Mouse (Mus musculus): ENCODE results near the gene Rad9b. TPM values are rescaled to one million over a fixed set of nuclear protein-coding genes. Genes with fewer than 3 reads are reported as not detected.

Gene Rad9b
- polyA plus RNA-seq, 1 experiment from 2014 or later = 10.8 TPM

DNA sequence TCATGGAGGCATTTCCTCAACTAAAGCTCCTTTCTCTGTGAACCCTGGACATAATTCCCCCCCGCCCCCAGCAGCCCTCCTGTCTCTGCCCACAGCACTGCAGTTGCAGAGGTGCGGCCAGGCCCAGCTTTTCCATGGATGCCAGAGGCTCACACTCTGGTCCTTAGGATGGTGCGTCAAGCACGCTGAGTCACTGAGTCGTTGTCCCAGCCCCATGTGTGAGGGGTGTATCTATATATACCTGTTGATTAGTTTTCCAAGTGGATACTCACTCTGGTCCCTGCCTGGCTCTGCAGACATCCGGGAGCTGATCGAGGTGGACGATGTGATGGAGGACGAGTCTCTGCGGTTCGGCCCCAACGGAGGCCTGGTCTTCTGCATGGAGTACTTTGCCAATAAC lies 24.1 kb upstream of the Rad9b start:
- 94% methylated on average over 12 of the region's 12 CpGs for WGBS
- H3K4me2 ChIP-seq (ENCODE audit: low read depth, severe bottlenecking) = no peak overlapping the region
- no peak overlapping the region for H3K9ac ChIP-seq (ENCODE audit: low read length)
- H3K4me3 ChIP-seq (ENCODE audit: low read depth, low read length) = no peak overlapping the region
- no peak overlapping the region for H3K27ac ChIP-seq (replicated peaks; ENCODE audit: low read depth, low read length)
- no peak for ATAC-seq (ENCODE audit: insufficient number of reproducible peaks, low FRiP score, low TSS enrichment, low read depth)
- no peaks in the 10 kb centered on the region for H3K4me1 ChIP-seq (ENCODE audit: control insufficient read depth, insufficient read depth, low read length)
- H3K27me3 ChIP-seq (ENCODE audit: control insufficient read depth, insufficient read depth, low read length) = no peaks in the 10 kb centered on the region
- DNase-seq (ENCODE audit: low spot score) = no peak
- no peaks in the 10 kb centered on the region for H3K9me3 ChIP-seq (ENCODE audit: control insufficient read depth, low read length)
- peaks cover 28% of the 10 kb centered on the region for H3K36me3 ChIP-seq (ENCODE audit: control insufficient read depth, insufficient read depth, low read length)

DNA sequence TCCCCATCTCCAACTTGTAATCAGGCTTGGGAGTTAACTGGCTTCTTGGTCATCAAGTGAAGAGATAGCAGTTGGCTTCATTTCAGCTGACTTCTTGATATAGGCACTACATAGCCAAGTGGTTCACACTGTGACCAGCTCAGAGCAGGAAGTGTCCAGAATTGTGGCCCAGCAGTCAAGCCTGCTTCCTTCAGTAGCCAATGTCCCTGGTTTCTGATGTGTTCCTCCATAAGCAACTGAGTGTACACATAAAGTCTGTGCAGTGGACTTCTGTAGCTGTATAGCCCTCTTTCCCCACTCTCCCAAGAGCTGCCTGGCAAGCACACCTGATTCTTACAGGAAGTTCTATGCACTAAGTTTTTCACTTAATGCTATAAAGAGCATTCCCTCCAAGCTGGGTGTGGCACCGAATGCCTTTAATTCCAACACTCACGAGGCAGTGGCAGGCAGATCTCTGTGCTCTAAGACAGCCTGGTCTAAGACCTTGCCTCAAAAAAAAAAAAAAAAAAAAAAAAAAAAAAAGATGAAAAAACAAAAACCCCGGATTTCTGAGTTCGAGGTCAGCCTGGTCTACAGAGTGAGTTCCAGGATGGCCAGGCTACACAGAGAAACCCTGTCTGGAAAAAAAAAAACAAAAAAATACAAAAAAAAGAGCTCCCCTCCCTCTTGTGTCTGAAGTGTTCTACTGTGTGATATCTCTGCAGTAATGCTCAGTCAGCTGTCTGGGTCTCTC lies 23.2 kb upstream of the Rad9b start:
- no peak for ATAC-seq (ENCODE audit: insufficient number of reproducible peaks, low FRiP score, low TSS enrichment, low read depth)
- no peak overlapping the region for H3K4me2 ChIP-seq (ENCODE audit: low read depth, severe bottlenecking)
- no peaks in the 10 kb centered on the region for H3K4me1 ChIP-seq (ENCODE audit: control insufficient read depth, insufficient read depth, low read length)
- WGBS = 96% methylated on average over 4 of the region's 4 CpGs
- peaks cover 25% of the 10 kb centered on the region for H3K36me3 ChIP-seq (ENCODE audit: control insufficient read depth, insufficient read depth, low read length)
- no peaks in the 10 kb centered on the region for H3K9me3 ChIP-seq (ENCODE audit: control insufficient read depth, low read length)
- H3K9ac ChIP-seq (ENCODE audit: low read length) = no peak overlapping the region
- H3K4me3 ChIP-seq (ENCODE audit: low read depth, low read length) = no peak overlapping the region
- H3K27me3 ChIP-seq (ENCODE audit: control insufficient read depth, insufficient read depth, low read length) = no peaks in the 10 kb centered on the region
- DNase-seq (ENCODE audit: low spot score) = no peak
- no peak overlapping the region for H3K27ac ChIP-seq (replicated peaks; ENCODE audit: low read depth, low read length)

DNA sequence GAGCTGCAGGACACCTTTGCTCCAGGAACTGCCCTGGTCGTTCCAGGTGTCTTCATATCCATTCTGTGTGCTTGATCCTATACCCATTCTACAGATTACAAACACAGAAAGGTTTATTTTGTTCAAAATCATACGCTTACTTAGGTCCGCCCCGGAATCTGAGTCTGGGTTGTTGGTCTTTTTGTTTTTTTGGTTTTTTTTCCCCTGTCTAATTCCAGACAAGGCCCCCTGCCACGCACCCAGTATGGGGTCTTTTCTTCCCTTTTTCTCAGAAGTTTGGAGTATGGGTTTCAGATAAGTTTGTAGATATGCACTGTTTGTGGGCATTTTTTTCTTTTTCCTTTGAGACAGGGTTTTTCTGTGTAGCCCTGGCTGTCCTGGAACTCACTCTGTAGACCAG lies 18.8 kb upstream of the Rad9b start:
- Histone ChIP-seq H3K9me3 (ENCODE audit: control insufficient read depth, low read length) (no peaks in the 10 kb centered on the region), H3K4me2 (ENCODE audit: low read depth, severe bottlenecking) (peak overlapping the region; percentile 30), H3K4me1 (ENCODE audit: control insufficient read depth, insufficient read depth, low read length) (no peaks in the 10 kb centered on the region), H3K27ac (replicated peaks; ENCODE audit: low read depth, low read length) (no peak overlapping the region), H3K4me3 (ENCODE audit: low read depth, low read length) (peak overlapping the region; percentile 64), H3K9ac (ENCODE audit: low read length) (peak overlapping the region; percentile 58), H3K27me3 (ENCODE audit: control insufficient read depth, insufficient read depth, low read length) (no peaks in the 10 kb centered on the region), H3K36me3 (ENCODE audit: control insufficient read depth, insufficient read depth, low read length) (peaks cover 7% of the 10 kb centered on the region; the same call in 1 of the 2 replicates)
- 8% methylated on average over 5 of the region's 5 CpGs for WGBS
- DNase-seq (ENCODE audit: low spot score) = no peak
- ATAC-seq (ENCODE audit: insufficient number of reproducible peaks, low FRiP score, low TSS enrichment, low read depth) = no peak

- H3K36me3 ChIP-seq (ENCODE audit: control insufficient read depth, insufficient read depth, low read length) = peaks cover 10% of the 10 kb centered on the region; the same call in 1 of the 2 replicates
- peak within 1 kb of the TSS; percentile 64 for H3K4me3 ChIP-seq (ENCODE audit: low read depth, low read length)
- no peaks in the 10 kb centered on the region for H3K27me3 ChIP-seq (ENCODE audit: control insufficient read depth, insufficient read depth, low read length)
- peak within 1 kb of the TSS; percentile 69 for H3K9ac ChIP-seq (ENCODE audit: low read length)
- WGBS = under 1% methylated on average over 53 of the region's 53 CpGs
- peak; percentile 100 for DNase-seq (ENCODE audit: low spot score)
- peak within 1 kb of the TSS; percentile 65 for H3K4me2 ChIP-seq (ENCODE audit: low read depth, severe bottlenecking)
- no peaks in the 10 kb centered on the region for H3K9me3 ChIP-seq (ENCODE audit: control insufficient read depth, low read length)
- H3K27ac ChIP-seq (replicated peaks; ENCODE audit: low read depth, low read length) = peak within 1 kb of the TSS; percentile 94
- ATAC-seq (ENCODE audit: insufficient number of reproducible peaks, low FRiP score, low TSS enrichment, low read depth) = peak; percentile 91
- H3K4me1 ChIP-seq (ENCODE audit: control insufficient read depth, insufficient read depth, low read length) = no peaks in the 10 kb centered on the region
Observed at GRCm38 (mm10) chr5:122372192-122372769, 18.2 kb upstream of the Rad9b start, which contains the start of gene Fam216a. Gene Fam216a, minus strand, starts transcription at chr5:122372364.

GRCm38 (mm10) chr5:122371591-122372191 lies 17.7 kb upstream of the Rad9b start, which contains the start of gene Gpn3:
Gene Gpn3, plus strand, starts transcription at chr5:122371876.
- DNase-seq (ENCODE audit: low spot score) = no peak
- Histone ChIP-seq H3K4me1 (ENCODE audit: control insufficient read depth, insufficient read depth, low read length) (no peaks in the 10 kb centered on the region), H3K9ac (ENCODE audit: low read length) (peak within 1 kb of the TSS; percentile 69), H3K4me2 (ENCODE audit: low read depth, severe bottlenecking) (peak within 1 kb of the TSS; percentile 65), H3K27ac (replicated peaks; ENCODE audit: low read depth, low read length) (peak within 1 kb of the TSS; percentile 94), H3K9me3 (ENCODE audit: control insufficient read depth, low read length) (no peaks in the 10 kb centered on the region), H3K4me3 (ENCODE audit: low read depth, low read length) (peak within 1 kb of the TSS; percentile 64), H3K36me3 (ENCODE audit: control insufficient read depth, insufficient read depth, low read length) (peaks cover 10% of the 10 kb centered on the region; the same call in 1 of the 2 replicates), H3K27me3 (ENCODE audit: control insufficient read depth, insufficient read depth, low read length) (no peaks in the 10 kb centered on the region)
- peak; percentile 65 for ATAC-seq (ENCODE audit: insufficient number of reproducible peaks, low FRiP score, low TSS enrichment, low read depth)
- 1% methylated on average over 22 of the region's 46 CpGs for WGBS

DNA sequence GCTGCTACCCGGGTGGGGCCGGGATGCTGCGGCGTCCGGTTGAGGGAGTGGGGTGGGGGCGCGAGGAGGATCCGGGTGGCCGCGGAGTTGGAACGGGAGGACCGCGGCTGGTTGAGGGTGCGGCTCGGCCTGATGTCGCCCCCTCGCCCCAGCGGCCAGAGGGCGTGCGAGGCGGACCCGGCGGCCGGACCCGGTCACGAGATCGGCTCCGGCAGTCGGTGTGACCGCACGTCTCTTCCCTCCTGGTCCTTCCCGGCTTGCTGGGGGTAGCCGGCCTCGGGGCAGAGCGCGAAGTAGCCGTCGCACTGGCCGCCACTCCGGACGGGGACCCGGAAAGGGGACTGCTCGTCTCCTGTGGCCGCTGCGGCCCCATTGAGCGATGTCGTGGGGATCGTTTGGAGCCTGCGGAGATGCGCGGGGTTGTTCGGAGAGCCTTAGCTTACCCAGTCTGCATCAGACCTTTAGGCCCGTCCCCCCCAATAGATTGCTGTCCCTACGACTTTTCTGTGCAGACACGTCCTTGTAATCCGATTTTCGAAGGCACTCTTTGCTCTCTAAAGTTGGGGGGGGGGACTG lies 547 bp upstream of the Rad9b start:
- H3K4me2 ChIP-seq (ENCODE audit: low read depth, severe bottlenecking) = peak overlapping the region; percentile 82
- WGBS = under 1% methylated on average over 54 of the region's 57 CpGs
- no peaks in the 10 kb centered on the region for H3K9me3 ChIP-seq (ENCODE audit: control insufficient read depth, low read length)
- H3K9ac ChIP-seq (ENCODE audit: low read length) = peak overlapping the region; percentile 47
- H3K27me3 ChIP-seq (ENCODE audit: control insufficient read depth, insufficient read depth, low read length) = no peaks in the 10 kb centered on the region
- no peaks in the 10 kb centered on the region for H3K36me3 ChIP-seq (ENCODE audit: control insufficient read depth, insufficient read depth, low read length)
- H3K27ac ChIP-seq (replicated peaks; ENCODE audit: low read depth, low read length) = no peak overlapping the region
- H3K4me1 ChIP-seq (ENCODE audit: control insufficient read depth, insufficient read depth, low read length) = no peaks in the 10 kb centered on the region
- ATAC-seq (ENCODE audit: insufficient number of reproducible peaks, low FRiP score, low TSS enrichment, low read depth) = peak; percentile 56
- peak overlapping the region; percentile 65 for H3K4me3 ChIP-seq (ENCODE audit: low read depth, low read length)
- no peak for DNase-seq (ENCODE audit: low spot score)

DNA sequence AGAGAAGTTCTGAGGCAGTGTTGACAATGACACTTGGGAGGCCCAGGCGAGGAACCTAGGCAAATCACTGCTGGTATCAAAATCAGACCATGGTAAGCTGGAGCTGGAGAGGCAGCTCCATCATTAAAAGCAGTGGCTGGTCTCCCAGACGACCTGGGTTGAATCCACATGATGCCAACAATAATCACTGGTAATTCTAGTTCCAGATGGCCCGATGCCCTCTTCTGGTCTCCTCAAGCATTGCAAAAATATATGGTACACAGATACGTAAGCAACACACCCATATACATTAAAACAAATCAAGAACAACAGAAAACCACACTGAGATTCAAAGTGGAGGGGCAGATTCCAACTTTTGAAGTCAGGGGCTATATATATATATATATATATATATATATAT lies 8.3 kb downstream of the Rad9b start:
- WGBS = 78% methylated on average over 4 of the region's 4 CpGs
- Histone ChIP-seq H3K4me3 (ENCODE audit: low read depth, low read length) (no peak overlapping the region), H3K9me3 (ENCODE audit: control insufficient read depth, low read length) (no peaks in the 10 kb centered on the region), H3K36me3 (ENCODE audit: control insufficient read depth, insufficient read depth, low read length) (no peaks in the 10 kb centered on the region), H3K27me3 (ENCODE audit: control insufficient read depth, insufficient read depth, low read length) (no peaks in the 10 kb centered on the region), H3K9ac (ENCODE audit: low read length) (no peak overlapping the region), H3K4me2 (ENCODE audit: low read depth, severe bottlenecking) (no peak overlapping the region), H3K4me1 (ENCODE audit: control insufficient read depth, insufficient read depth, low read length) (no peaks in the 10 kb centered on the region), H3K27ac (replicated peaks; ENCODE audit: low read depth, low read length) (no peak overlapping the region)
- DNase-seq (ENCODE audit: low spot score) (no peak), ATAC-seq (ENCODE audit: insufficient number of reproducible peaks, low FRiP score, low TSS enrichment, low read depth) (no peak)

DNA sequence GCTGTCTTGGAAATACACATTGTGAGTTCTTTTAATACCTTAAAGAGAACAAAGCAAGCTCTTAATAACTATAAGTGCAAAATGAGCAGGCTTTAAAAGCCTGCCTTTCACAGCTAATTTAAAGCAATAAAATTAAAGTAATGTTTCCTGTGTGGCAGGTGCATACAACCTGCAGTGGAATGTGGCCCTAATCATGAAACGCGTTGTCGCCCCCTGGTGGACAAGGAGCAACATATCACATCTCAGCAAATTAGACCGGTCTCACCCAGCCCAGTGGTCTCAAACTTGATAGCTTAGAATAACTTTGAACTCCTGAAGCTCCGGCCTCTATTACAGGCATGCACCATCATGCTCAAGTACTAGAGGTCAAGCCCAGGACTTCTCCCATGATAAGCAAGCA lies 9.8 kb downstream of the Rad9b start:
- Histone ChIP-seq H3K27ac (replicated peaks; ENCODE audit: low read depth, low read length) (no peak overlapping the region), H3K4me2 (ENCODE audit: low read depth, severe bottlenecking) (no peak overlapping the region), H3K4me3 (ENCODE audit: low read depth, low read length) (no peak overlapping the region), H3K9ac (ENCODE audit: low read length) (no peak overlapping the region), H3K9me3 (ENCODE audit: control insufficient read depth, low read length) (no peaks in the 10 kb centered on the region), H3K36me3 (ENCODE audit: control insufficient read depth, insufficient read depth, low read length) (no peaks in the 10 kb centered on the region), H3K4me1 (ENCODE audit: control insufficient read depth, insufficient read depth, low read length) (no peaks in the 10 kb centered on the region), H3K27me3 (ENCODE audit: control insufficient read depth, insufficient read depth, low read length) (no peaks in the 10 kb centered on the region)
- WGBS = 10% methylated on average over 5 of the region's 5 CpGs
- ATAC-seq (ENCODE audit: insufficient number of reproducible peaks, low FRiP score, low TSS enrichment, low read depth) = no peak
- DNase-seq (ENCODE audit: low spot score) = peak; percentile 89
